Mouse (Mus musculus) kidney, embryonic 14.5 days (tissue): ENCODE measurements around the gene Map3k11. TPM values are rescaled to one million over a fixed set of nuclear protein-coding genes. Genes with fewer than 3 reads are reported as not detected.
"Not testable (repeated sequence)": the region's sequence is repeated elsewhere in the genome, so short reads cannot be mapped to it uniquely, and the experiment has no call there.

Source experiments
- ATAC-seq: fragments of 200-750 bp; cut with Nextera tagmentation; 2 replicates; pipeline ENCODE4 v1.8.0; 2017; ENCODE audit warnings: moderate number of reproducible peaks, mild to moderate bottlenecking, moderate TSS enrichment, moderate library complexity; ENCODE audit not compliant: low FRiP score, low TSS enrichment
- H3K27ac ChIP-seq: fragments of 300-500 bp; sonication (generic); 2 replicates; pipeline ENCODE4 v1.5.1; 2014; ENCODE audit warnings: low read depth, mild to moderate bottlenecking, low read length, moderate library complexity, mixed read lengths
- H3K27me3 ChIP-seq: fragments of 300-500 bp; sonication (generic); 2 replicates; pipeline ENCODE4 v1.6.1; 2014; ENCODE audit warnings: mild to moderate bottlenecking, low read length; ENCODE audit not compliant: control insufficient read depth, insufficient read depth
- H3K36me3 ChIP-seq: fragments of 300-500 bp; sonication (generic); 2 replicates; pipeline ENCODE4 v1.6.1; 2014; ENCODE audit warnings: low read length, mixed read lengths; ENCODE audit not compliant: control insufficient read depth, insufficient read depth
- H3K4me1 ChIP-seq: fragments of 300-500 bp; sonication (generic); 2 replicates; pipeline ENCODE4 v1.6.1; 2014; ENCODE audit warnings: low read length, mixed read lengths; ENCODE audit not compliant: control insufficient read depth, insufficient read depth
- H3K4me2 ChIP-seq: fragments of 300-500 bp; sonication (generic); replicated peaks from 2 replicates; pipeline ENCODE4 v1.6.1; 2014; ENCODE audit warnings: low read depth, mild to moderate bottlenecking, low read length
- H3K4me3 ChIP-seq: fragments of 300-500 bp; sonication (generic); 2 replicates; pipeline ENCODE4 v1.5.1; 2014; ENCODE audit warnings: mild to moderate bottlenecking, low read length
- H3K9ac ChIP-seq: fragments of 300-500 bp; sonication (generic); 2 replicates; pipeline ENCODE4 v1.6.1; 2014; ENCODE audit warnings: low read depth, mild to moderate bottlenecking, low read length, moderate library complexity
- H3K9me3 ChIP-seq: fragments of 300-500 bp; sonication (generic); 2 replicates; pipeline ENCODE4 v1.6.1; 2016; ENCODE audit warnings: low read length; ENCODE audit not compliant: control insufficient read depth
- WGBS: fragments of 180-500 bp; shearing (Covaris S2); extraction: QIAGEN DNeasy Blood & Tissue Kit; methylation state at CpG from one replicate; pipeline ENCODE4 v1.1.7; 2014; 5-methylcytosine and 5-hydroxymethylcytosine counted together
- polyA plus RNA-seq: library from polyadenylated mRNA; unstranded; fragments of >200 nt; fragmentation: Nextera tagmentation; extraction: Ambion mirVana; gene quantifications from 2 replicates; pipeline ENCODE4 v1.2.1, GENCODE M21; 2014

The Map3k11 gene
- polyA plus RNA-seq, 1 experiment from 2014 or later = 33.6 TPM

DNA sequence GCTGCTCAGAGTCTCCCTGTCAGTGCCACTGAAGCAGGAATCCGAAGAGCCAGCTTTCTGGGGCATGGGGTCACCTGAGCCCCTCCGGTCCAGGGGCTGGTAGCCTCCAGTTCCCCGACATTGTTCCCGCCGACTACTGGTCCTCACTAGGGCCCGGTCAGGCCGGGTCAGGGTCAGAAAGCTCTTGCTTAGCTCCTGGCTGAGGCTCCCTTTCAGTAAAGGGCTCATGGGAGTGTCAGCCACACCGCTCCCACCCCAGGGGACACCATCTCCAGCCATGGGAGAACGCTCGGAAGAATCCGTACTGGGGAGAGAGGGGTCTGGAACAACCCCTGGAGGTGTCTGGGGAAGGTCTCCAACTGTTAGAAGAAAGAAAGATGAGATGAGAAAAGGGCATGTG lies 2.7 kb upstream of the Map3k11 start:
- no peaks in the 10 kb centered on the region for H3K27me3 ChIP-seq
- H3K9ac ChIP-seq = no peak overlapping the region
- H3K4me2 ChIP-seq = no peak overlapping the region
- 94% methylated on average over 11 of the region's 11 CpGs for WGBS
- no peak overlapping the region for H3K4me3 ChIP-seq
- peaks cover 18% of the 10 kb centered on the region for H3K4me1 ChIP-seq
- no peaks in the 10 kb centered on the region for H3K9me3 ChIP-seq
- ATAC-seq = no peak
- peaks cover 65% of the 10 kb centered on the region for H3K36me3 ChIP-seq
- no peak overlapping the region for H3K27ac ChIP-seq

DNA sequence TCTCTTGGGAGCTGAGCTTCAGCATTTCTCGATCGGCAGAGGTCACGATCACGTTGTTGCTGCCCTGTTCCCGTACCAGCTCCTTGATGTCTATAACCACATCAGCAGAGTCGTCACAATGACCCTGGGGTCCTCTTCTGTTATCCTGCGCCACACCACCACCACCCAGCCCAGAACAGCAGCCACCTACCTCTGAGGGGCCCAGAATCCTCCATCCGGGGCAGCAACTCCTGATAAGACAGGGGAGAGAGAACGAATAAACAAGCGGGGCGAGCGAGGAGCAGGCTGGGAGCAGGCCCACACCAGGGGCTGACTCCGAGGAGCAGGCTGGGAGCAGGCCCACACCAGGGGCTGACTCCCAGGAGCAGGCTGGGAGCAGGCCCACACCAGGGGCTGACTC lies 2.1 kb upstream of the Map3k11 start:
- ATAC-seq = no peak
- H3K27me3 ChIP-seq = no peaks in the 10 kb centered on the region
- H3K4me3 ChIP-seq = no peak overlapping the region
- no peak overlapping the region for H3K4me2 ChIP-seq
- H3K27ac ChIP-seq = no peak overlapping the region
- H3K4me1 ChIP-seq = peaks cover 24% of the 10 kb centered on the region
- no peak overlapping the region for H3K9ac ChIP-seq
- 95% methylated on average over 13 of the region's 13 CpGs for WGBS
- no peaks in the 10 kb centered on the region for H3K9me3 ChIP-seq
- H3K36me3 ChIP-seq = peaks cover 66% of the 10 kb centered on the region

DNA sequence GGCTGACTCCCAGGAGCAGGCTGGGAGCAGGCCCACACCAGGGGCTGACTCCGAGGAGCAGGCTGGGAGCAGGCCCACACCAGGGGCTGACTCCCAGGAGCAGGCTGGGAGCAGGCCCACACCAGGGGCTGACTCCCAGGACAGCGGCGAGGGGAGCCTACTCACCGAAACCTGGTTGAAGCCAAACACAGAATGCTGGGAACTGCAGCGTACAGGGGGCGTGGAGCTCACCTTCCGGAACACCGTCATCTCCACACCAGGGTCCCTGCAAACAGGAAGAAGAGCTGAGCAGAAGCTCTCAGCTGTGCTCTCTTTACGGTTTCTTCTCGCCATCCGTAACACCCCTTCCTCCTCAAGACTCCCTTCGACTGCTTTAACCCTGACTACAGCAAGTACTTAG lies 1.6 kb upstream of the Map3k11 start:
- peak overlapping the region; percentile 97; the same call in 1 of the 2 replicates for H3K4me2 ChIP-seq
- H3K4me3 ChIP-seq = peak overlapping the region; percentile 96; the same call in 1 of the 2 replicates
- ATAC-seq, H3K9me3 ChIP-seq, H3K27ac ChIP-seq, H3K9ac ChIP-seq, H3K27me3 ChIP-seq: not testable (repeated sequence)
- peaks cover 63% of the 10 kb centered on the region for H3K36me3 ChIP-seq
- peaks cover 27% of the 10 kb centered on the region for H3K4me1 ChIP-seq
- WGBS = 94% methylated on average over 11 of the region's 12 CpGs

DNA sequence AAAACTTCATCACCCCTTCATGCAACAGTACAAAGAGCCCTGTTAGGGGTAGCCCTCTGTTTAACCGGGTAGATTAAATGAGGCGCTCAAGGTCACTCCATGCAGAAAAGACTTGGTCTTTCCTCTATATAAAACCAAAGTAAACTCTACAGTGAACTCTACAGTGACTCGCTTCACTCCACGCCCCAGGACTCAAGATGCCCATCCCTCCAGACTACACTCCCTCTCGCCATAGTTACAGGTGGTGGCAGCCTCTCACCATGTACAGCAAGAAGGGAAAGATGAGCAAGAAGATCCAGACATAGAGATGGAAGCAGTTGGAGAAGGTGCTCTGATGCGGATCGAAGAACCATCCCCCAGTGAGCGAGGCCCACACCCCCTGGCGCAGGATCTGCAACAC lies 804 bp upstream of the Map3k11 start:
- WGBS = 16% methylated on average over 9 of the region's 9 CpGs
- peaks cover 34% of the 10 kb centered on the region for H3K4me1 ChIP-seq
- peak overlapping the region; percentile 86 for H3K9ac ChIP-seq
- H3K27ac ChIP-seq = peak overlapping the region; percentile 78
- H3K36me3 ChIP-seq = peaks cover 59% of the 10 kb centered on the region
- H3K4me2 ChIP-seq = peak overlapping the region; percentile 97
- H3K4me3 ChIP-seq = peak overlapping the region; percentile 96
- no peaks in the 10 kb centered on the region for H3K9me3 ChIP-seq
- no peak for ATAC-seq
- H3K27me3 ChIP-seq = no peaks in the 10 kb centered on the region

DNA sequence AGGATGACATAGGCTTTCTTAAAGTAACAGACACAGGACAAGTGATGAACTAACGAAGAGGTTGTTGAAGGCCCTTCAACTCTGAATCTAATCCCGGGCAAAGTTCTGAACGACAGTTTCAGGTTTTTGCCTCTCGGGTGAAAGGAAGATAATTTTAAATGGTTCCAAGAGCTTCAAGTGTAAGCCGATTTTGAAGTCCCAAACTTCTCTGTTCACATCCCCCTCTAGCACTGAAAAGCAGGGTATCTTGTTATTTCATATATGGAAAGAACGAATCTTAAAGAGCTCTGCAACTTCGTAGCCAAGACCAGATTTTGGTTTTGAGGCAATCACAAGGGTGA lies 516 bp downstream of the Map3k11 start:
- Histone ChIP-seq H3K27ac (peak overlapping the region; percentile 78), H3K4me1 (peaks cover 37% of the 10 kb centered on the region), H3K4me2 (peak overlapping the region; percentile 95), H3K9me3 (no peaks in the 10 kb centered on the region), H3K27me3 (no peaks in the 10 kb centered on the region), H3K36me3 (peaks cover 59% of the 10 kb centered on the region), H3K4me3 (peak overlapping the region; percentile 96), H3K9ac (peak overlapping the region; percentile 87)
- 2% methylated on average over 7 of the region's 7 CpGs for WGBS
- no peak for ATAC-seq

DNA sequence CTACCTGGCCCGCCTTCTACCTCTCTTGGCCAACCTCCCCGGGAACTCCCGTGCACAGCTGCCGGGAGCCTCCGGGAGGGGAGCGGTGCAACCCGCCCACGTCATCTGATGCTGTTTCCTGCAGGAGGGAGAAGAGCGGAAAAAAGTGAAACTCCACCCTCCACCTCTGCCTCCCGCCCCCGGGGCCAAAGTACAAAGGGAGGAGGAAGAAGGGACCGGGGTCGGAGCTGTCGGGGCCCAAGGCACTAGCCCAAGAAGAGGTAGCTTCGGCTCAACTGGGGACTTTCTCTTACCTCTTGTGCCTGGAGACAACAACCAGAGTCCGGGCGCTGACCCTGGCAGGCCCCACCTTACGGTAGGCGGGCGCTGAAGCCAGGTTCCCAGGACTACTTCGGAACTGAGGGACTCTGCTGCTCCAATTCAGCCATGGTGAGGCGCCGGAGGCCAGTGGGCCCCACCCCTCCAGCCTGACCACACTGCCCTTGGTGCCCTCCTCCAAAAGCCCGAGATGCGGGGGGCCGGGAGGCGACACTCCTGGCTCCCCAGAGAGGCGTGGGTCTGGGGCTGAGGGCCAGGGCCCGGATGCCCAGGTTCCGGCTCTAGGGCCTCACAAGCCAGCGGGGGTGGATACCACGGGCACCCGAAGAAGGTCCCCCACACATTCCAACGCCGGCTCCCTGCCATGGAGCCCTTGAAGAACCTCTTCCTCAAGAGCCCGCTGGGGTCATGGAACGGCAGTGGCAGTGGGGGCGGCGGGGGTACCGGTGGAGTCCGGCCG lies 1.2 kb downstream of the Map3k11 start:
- Histone ChIP-seq H3K9me3 (no peaks in the 10 kb centered on the region), H3K27me3 (no peaks in the 10 kb centered on the region), H3K27ac (peak overlapping the region; percentile 78), H3K4me3 (peak overlapping the region; percentile 96), H3K4me2 (peak overlapping the region; percentile 95), H3K36me3 (peaks cover 55% of the 10 kb centered on the region), H3K9ac (peak overlapping the region; percentile 87), H3K4me1 (peaks cover 37% of the 10 kb centered on the region)
- WGBS = 6% methylated on average over 34 of the region's 42 CpGs
- peak; percentile 57 for ATAC-seq

DNA sequence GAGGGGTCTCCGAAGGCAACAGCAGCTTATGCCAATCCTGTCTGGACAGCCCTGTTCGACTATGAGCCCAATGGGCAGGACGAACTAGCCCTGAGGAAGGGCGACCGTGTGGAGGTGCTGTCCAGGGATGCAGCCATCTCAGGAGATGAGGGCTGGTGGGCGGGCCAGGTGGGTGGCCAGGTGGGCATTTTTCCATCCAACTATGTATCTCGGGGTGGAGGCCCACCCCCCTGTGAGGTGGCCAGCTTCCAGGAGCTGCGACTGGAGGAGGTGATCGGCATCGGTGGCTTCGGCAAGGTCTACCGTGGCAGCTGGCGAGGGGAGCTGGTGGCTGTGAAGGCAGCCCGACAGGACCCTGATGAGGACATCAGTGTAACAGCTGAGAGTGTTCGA lies 1.8 kb downstream of the Map3k11 start:
- peak overlapping the region; percentile 87 for H3K9ac ChIP-seq
- no peaks in the 10 kb centered on the region for H3K27me3 ChIP-seq
- H3K9me3 ChIP-seq = no peaks in the 10 kb centered on the region
- H3K4me1 ChIP-seq = peaks cover 40% of the 10 kb centered on the region
- peaks cover 55% of the 10 kb centered on the region for H3K36me3 ChIP-seq
- H3K4me3 ChIP-seq = peak overlapping the region; percentile 96
- ATAC-seq = no peak
- peak overlapping the region; percentile 78 for H3K27ac ChIP-seq
- peak overlapping the region; percentile 95 for H3K4me2 ChIP-seq
- WGBS = 58% methylated on average over 15 of the region's 15 CpGs

DNA sequence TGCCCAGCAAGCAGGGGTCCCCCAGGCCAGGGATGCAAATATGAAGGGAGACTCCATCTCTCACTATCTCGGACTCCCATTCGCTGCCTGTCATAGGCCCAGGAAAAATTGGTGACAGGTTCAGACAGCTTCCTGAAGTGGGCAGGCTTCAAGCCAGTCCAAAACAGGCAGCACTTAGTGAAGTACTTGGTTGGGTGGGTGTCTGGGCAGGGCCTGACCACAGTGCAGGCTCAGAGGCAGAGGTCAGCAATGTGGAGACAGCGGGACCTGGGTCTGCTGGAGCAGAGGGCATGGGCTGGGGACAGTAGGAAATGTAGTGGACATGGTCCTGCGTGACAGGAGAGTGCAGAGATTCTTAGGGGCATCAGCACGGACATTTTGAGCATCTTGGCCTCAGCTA lies 3.1 kb downstream of the Map3k11 start:
- H3K4me1 ChIP-seq = peaks cover 47% of the 10 kb centered on the region
- no peak for ATAC-seq
- no peaks in the 10 kb centered on the region for H3K9me3 ChIP-seq
- peak overlapping the region; percentile 44; the same call in 1 of the 2 replicates for H3K27ac ChIP-seq
- 76% methylated on average over 5 of the region's 5 CpGs for WGBS
- H3K27me3 ChIP-seq = no peaks in the 10 kb centered on the region
- peak overlapping the region; percentile 87; the same call in 1 of the 2 replicates for H3K9ac ChIP-seq
- H3K4me3 ChIP-seq = peak overlapping the region; percentile 96
- H3K4me2 ChIP-seq = peak overlapping the region; percentile 95
- H3K36me3 ChIP-seq = peaks cover 55% of the 10 kb centered on the region

DNA sequence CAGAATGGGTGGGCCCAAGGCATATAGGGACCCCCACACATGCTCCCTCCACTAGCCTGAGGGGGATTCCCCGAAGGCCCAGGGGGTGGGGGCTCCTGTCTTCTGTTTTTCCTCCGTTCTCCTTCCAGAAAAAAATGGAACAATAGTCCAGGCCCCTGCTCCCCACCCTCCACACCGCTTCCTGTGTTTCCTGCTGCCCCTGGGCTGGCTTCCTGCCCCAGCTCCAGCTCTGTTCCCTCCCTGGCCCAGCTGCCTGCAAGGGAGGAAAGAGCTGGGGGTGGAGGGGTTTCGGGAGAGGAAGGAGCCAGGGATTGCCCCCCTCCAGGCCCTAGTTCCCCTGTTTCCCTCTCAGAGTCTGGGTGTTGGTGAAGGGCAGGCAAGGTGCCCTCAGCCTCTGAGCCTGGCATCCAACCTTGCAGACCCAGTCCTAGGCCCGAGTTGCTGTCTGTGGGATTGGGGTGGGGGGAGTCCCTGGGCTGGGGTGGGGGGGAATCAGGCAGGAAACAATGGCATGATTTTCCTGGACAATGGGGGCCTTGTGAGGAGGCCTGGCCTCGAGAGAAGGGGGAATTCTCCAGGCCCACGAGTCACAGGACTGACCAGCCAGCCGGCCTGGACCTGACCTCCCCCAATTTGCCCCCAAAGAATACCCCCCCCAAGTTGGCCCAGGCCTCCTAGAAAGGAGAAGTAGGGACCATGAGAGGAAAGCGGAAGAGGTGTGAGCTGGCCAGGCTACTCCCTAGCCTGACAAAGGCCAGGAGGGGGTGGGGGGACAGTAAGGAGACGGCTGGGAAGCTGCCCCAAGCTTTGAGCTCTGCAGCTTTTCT lies 3.8 kb downstream of the Map3k11 start:
- Histone ChIP-seq H3K9ac (peak overlapping the region; percentile 87), H3K4me2 (peak overlapping the region; percentile 95), H3K27me3 (no peaks in the 10 kb centered on the region), H3K27ac (peak overlapping the region; percentile 76), H3K36me3 (peaks cover 57% of the 10 kb centered on the region), H3K4me1 (peaks cover 43% of the 10 kb centered on the region), H3K4me3 (peak overlapping the region; percentile 96), H3K9me3 (no peaks in the 10 kb centered on the region)
- 60% methylated on average over 10 of the region's 10 CpGs for WGBS
- no peak for ATAC-seq
